Mouse (Mus musculus): ENCODE results near the gene Clta. TPM values are rescaled to one million over a fixed set of nuclear protein-coding genes. Genes with fewer than 3 reads are reported as not detected.

Clta gene
- polyA plus RNA-seq, 1 experiment, result 273 TPM

- no peaks in the 10 kb centered on the region for H3K27me3 ChIP-seq (ENCODE audit: control insufficient read depth, insufficient read depth, insufficient read length)
- H3K4me2 ChIP-seq (ENCODE audit: low read depth), result peak overlapping the region; percentile 62
- H3K79me2 ChIP-seq (ENCODE audit: control insufficient read depth, insufficient read depth), result peaks cover 47% of the 10 kb centered on the region
- H3K36me3 ChIP-seq (ENCODE audit: control insufficient read depth, insufficient read depth), result peaks cover 31% of the 10 kb centered on the region
- no peak overlapping the region for H3K4me3 ChIP-seq
- H3ac ChIP-seq (ENCODE audit: control insufficient read depth, insufficient read length), result no peak overlapping the region
- TF ChIP-seq TCF3 (IDR thresholded peaks at IDR 0.05; ENCODE audit: insufficient read length, low read depth) (no peak), POLR2A (IDR thresholded peaks at IDR 0.05; ENCODE audit: insufficient read length, low read depth) (peak; percentile 59)
These were observed 32.1 kb upstream of the Clta start for GRCm38 (mm10) chr4:43972137-43972591.

- H3K4me2 ChIP-seq (ENCODE audit: low read depth), result peak overlapping the region; percentile 62
- peaks cover 36% of the 10 kb centered on the region for H3K36me3 ChIP-seq (ENCODE audit: control insufficient read depth, insufficient read depth)
- no peak overlapping the region for H3K4me3 ChIP-seq
- no peaks in the 10 kb centered on the region for H3K27me3 ChIP-seq (ENCODE audit: control insufficient read depth, insufficient read depth, insufficient read length)
- H3ac ChIP-seq (ENCODE audit: control insufficient read depth, insufficient read length), result no peak overlapping the region
- H3K79me2 ChIP-seq (ENCODE audit: control insufficient read depth, insufficient read depth), result peaks cover 34% of the 10 kb centered on the region
- no peak for TF ChIP-seq MYOD1 (IDR thresholded peaks at IDR 0.05; ENCODE audit: control insufficient read depth in 1 of 3, insufficient read length in 2 of 3, low read depth in 2 of 3)
- TF ChIP-seq E2F4 (IDR thresholded peaks at IDR 0.05; ENCODE audit: insufficient read depth), result no peak
- no peak for TF ChIP-seq POLR2AphosphoS2 (IDR thresholded peaks at IDR 0.05; ENCODE audit: insufficient read length, low read depth)
- TF ChIP-seq MAX (IDR thresholded peaks at IDR 0.05; ENCODE audit: low read depth), result no peak
- TF ChIP-seq TCF12 (IDR thresholded peaks at IDR 0.05; ENCODE audit: insufficient read depth, poor library complexity, severe bottlenecking), result no peak
- no peak for TF ChIP-seq MYOG (IDR thresholded peaks at IDR 0.05; ENCODE audit: control insufficient read depth in 1 of 3, insufficient read depth in 1 of 3, insufficient read length in 2 of 3, low read depth in 2 of 3)
- no peak for TF ChIP-seq TCF3 (IDR thresholded peaks at IDR 0.05; ENCODE audit: insufficient read length, low read depth)
These were observed 30.7 kb upstream of the Clta start for GRCm38 (mm10) chr4:43973526-43973981.

- Histone ChIP-seq H3K27me3 (ENCODE audit: control insufficient read depth, insufficient read depth, insufficient read length) (no peaks in the 10 kb centered on the region), H3K79me2 (ENCODE audit: control insufficient read depth, insufficient read depth) (peaks cover 29% of the 10 kb centered on the region), H3K4me2 (ENCODE audit: low read depth) (no peak overlapping the region), H3K36me3 (ENCODE audit: control insufficient read depth, insufficient read depth) (peaks cover 46% of the 10 kb centered on the region), H3ac (ENCODE audit: control insufficient read depth, insufficient read length) (no peak overlapping the region), H3K4me3 (no peak overlapping the region)
- TF ChIP-seq SRF (IDR thresholded peaks at IDR 0.05; ENCODE audit: control insufficient read depth, insufficient read length, low read depth), result no peak
- no peak for TF ChIP-seq CEBPB (IDR thresholded peaks at IDR 0.05; ENCODE audit: insufficient read depth, poor library complexity, severe bottlenecking)
- no peak for TF ChIP-seq POLR2AphosphoS2 (IDR thresholded peaks at IDR 0.05; ENCODE audit: insufficient read length, low read depth)
- TF ChIP-seq TCF3 (IDR thresholded peaks at IDR 0.05; ENCODE audit: insufficient read length, low read depth), result no peak
- no peak for TF ChIP-seq MYOD1 (IDR thresholded peaks at IDR 0.05; ENCODE audit: control insufficient read depth in 1 of 3, insufficient read length in 2 of 3, low read depth in 2 of 3)
- no peak for TF ChIP-seq POLR2A (IDR thresholded peaks at IDR 0.05; ENCODE audit: insufficient read length, low read depth)
- no peak for TF ChIP-seq E2F4 (IDR thresholded peaks at IDR 0.05; ENCODE audit: insufficient read depth)
- TF ChIP-seq TCF12 (IDR thresholded peaks at IDR 0.05; ENCODE audit: insufficient read depth, poor library complexity, severe bottlenecking), result no peak
- TF ChIP-seq MAX (IDR thresholded peaks at IDR 0.05; ENCODE audit: low read depth), result no peak
- TF ChIP-seq USF1 (IDR thresholded peaks at IDR 0.05; ENCODE audit: low read depth), result no peak
These were observed 29.2 kb upstream of the Clta start for GRCm38 (mm10) chr4:43974914-43975616.

GRCm38 (mm10) chr4:43976223-43976740 is 28.0 kb upstream of the Clta start:
- Histone ChIP-seq H3K27me3 (ENCODE audit: control insufficient read depth, insufficient read depth, insufficient read length) (no peaks in the 10 kb centered on the region), H3K79me2 (ENCODE audit: control insufficient read depth, insufficient read depth) (peaks cover 26% of the 10 kb centered on the region), H3K4me3 (no peak overlapping the region), H3K36me3 (ENCODE audit: control insufficient read depth, insufficient read depth) (peaks cover 44% of the 10 kb centered on the region), H3K4me2 (ENCODE audit: low read depth) (peak overlapping the region; percentile 16), H3ac (ENCODE audit: control insufficient read depth, insufficient read length) (no peak overlapping the region)
- TF ChIP-seq MAX (IDR thresholded peaks at IDR 0.05; ENCODE audit: low read depth) (no peak), CEBPB (IDR thresholded peaks at IDR 0.05; ENCODE audit: insufficient read depth, poor library complexity, severe bottlenecking) (no peak), TCF3 (IDR thresholded peaks at IDR 0.05; ENCODE audit: insufficient read length, low read depth) (no peak), POLR2AphosphoS2 (IDR thresholded peaks at IDR 0.05; ENCODE audit: insufficient read length, low read depth) (no peak), MYOG (IDR thresholded peaks at IDR 0.05; ENCODE audit: control insufficient read depth in 1 of 3, insufficient read depth in 1 of 3, insufficient read length in 2 of 3, low read depth in 2 of 3) (no peak), REST (IDR thresholded peaks at IDR 0.05; ENCODE audit: insufficient read depth, insufficient read length) (no peak), E2F4 (IDR thresholded peaks at IDR 0.05; ENCODE audit: insufficient read depth) (no peak), TCF12 (IDR thresholded peaks at IDR 0.05; ENCODE audit: insufficient read depth, poor library complexity, severe bottlenecking) (no peak), MYOD1 (IDR thresholded peaks at IDR 0.05; ENCODE audit: control insufficient read depth in 1 of 3, insufficient read length in 2 of 3, low read depth in 2 of 3) (no peak), USF1 (IDR thresholded peaks at IDR 0.05; ENCODE audit: low read depth) (no peak), POLR2A (IDR thresholded peaks at IDR 0.05; ENCODE audit: insufficient read length, low read depth) (no peak), SRF (IDR thresholded peaks at IDR 0.05; ENCODE audit: control insufficient read depth, insufficient read length, low read depth) (no peak)
